Mouse (Mus musculus) left cerebral cortex, adult 2 months (tissue): ENCODE measurements around the gene Dbx1. TPM values are rescaled to one million over a fixed set of nuclear protein-coding genes. Genes with fewer than 3 reads are reported as not detected.

Experiments
- DNase-seq, 2 experiments: peaks; one replicate each; pipeline ENCODE4 v3.0.0; 2021 to 2022; ENCODE audit warnings: low spot score in 2 of 2, mixed read lengths in 1 of 2; ENCODE audit errors: extremely low spot score in 1 of 2
- H3K27ac ChIP-seq: fragments of 200-600 bp; 2 replicates; pipeline ENCODE4 v1.8.1; 2022
- H3K4me3 ChIP-seq: fragments of 200-600 bp; 2 replicates; pipeline ENCODE4 v1.8.1; 2022
- CTCF ChIP-seq: fragments of 200-600 bp; IDR thresholded peaks from 2 replicates; pipeline ENCODE4 v1.8.1; 2022; ENCODE audit warnings: antibody characterized with exemption, mild to moderate bottlenecking, moderate library complexity
- intact Hi-C: fragments of 180-260 bp; cut with DNase I; formaldehyde crosslinking; loops from one replicate; pipeline ENCODE4 v1.15.1; 2025
- long read RNA-seq, 2 experiments: library from polyadenylated mRNA; stranded (forward); transcript quantifications; one replicate each; pipeline ENCODE4 v2.0.0; 2021; ENCODE audit warnings: borderline mapping rate in 2 of 2
- total RNA-seq, 2 experiments: library from RNA; stranded (reverse); gene quantifications; 2 replicates each; pipeline ENCODE4 v1.2.3; 2021

The Dbx1 gene
- total RNA-seq: not detected
- long read RNA-seq, experiment 1: 0 reads
- long read RNA-seq, experiment 2: 0 reads

GRCm38 (mm10) chr7:49636491-49637115 lies at the start of gene Dbx1:
Gene Dbx1, minus strand, starts transcription at chr7:49636849.
- intact Hi-C loops: loop anchor here (5.0 kb wide), 1 partner anchor 41 kb away; no protein-coding TSS in a partner anchor
- TF ChIP-seq CTCF: no peak
- DNase-seq: no peak
- Histone ChIP-seq H3K4me3 (no peak within 1 kb of the TSS), H3K27ac (no peak within 1 kb of the TSS)

- DNase-seq: no peak
- intact Hi-C loops: loop anchor here (5.0 kb wide), 1 partner anchor 42 kb away; the partner anchor contains the start of gene Dbx1
- Histone ChIP-seq H3K27ac (no peak overlapping the region), H3K4me3 (no peak overlapping the region)
- TF ChIP-seq CTCF: no peak
These were observed 42.3 kb upstream of the Dbx1 start for GRCm38 (mm10) chr7:49678826-49679377.

GRCm38 (mm10) chr7:49678100-49678825 lies 41.6 kb upstream of the Dbx1 start:
- Histone ChIP-seq H3K27ac (no peak overlapping the region), H3K4me3 (no peak overlapping the region)
- DNase-seq: no peak
- intact Hi-C loops: loop anchor here (5.0 kb wide), 1 partner anchor 41 kb away; the partner anchor contains the start of gene Dbx1
- TF ChIP-seq CTCF: no peak

- TF ChIP-seq CTCF: no peak
- no peak for DNase-seq
- intact Hi-C loops: loop anchor here (5.0 kb wide), 1 partner anchor 40 kb away; the partner anchor contains the start of gene Dbx1
- no peak overlapping the region for H3K27ac ChIP-seq
- H3K4me3 ChIP-seq: no peak overlapping the region
These were observed 40.5 kb upstream of the Dbx1 start for GRCm38 (mm10) chr7:49677166-49677565.

- TF ChIP-seq CTCF: no peak
- H3K4me3 ChIP-seq: no peak overlapping the region
- DNase-seq: no peak
- no peak overlapping the region for H3K27ac ChIP-seq
- intact Hi-C loops: loop anchor here (5.0 kb wide), 1 partner anchor 39 kb away; the partner anchor contains the start of gene Dbx1
These were observed 40.0 kb upstream of the Dbx1 start for GRCm38 (mm10) chr7:49676627-49677026.

- H3K4me3 ChIP-seq: no peak overlapping the region
- no peak overlapping the region for H3K27ac ChIP-seq
- TF ChIP-seq CTCF: no peak
- intact Hi-C loops: no loop called here
- no peak for DNase-seq
These were observed 31.7 kb upstream of the Dbx1 start for GRCm38 (mm10) chr7:49668260-49668857.

GRCm38 (mm10) chr7:49663575-49663974 lies 26.9 kb upstream of the Dbx1 start:
- intact Hi-C loops: no loop called here
- no peak overlapping the region for H3K4me3 ChIP-seq
- no peak overlapping the region for H3K27ac ChIP-seq
- no peak for DNase-seq
- no peak for TF ChIP-seq CTCF

GRCm38 (mm10) chr7:49662492-49663026 lies 25.9 kb upstream of the Dbx1 start:
- intact Hi-C loops: no loop called here
- DNase-seq: no peak
- Histone ChIP-seq H3K4me3 (no peak overlapping the region), H3K27ac (no peak overlapping the region)
- TF ChIP-seq CTCF: no peak

- DNase-seq: no peak
- TF ChIP-seq CTCF: no peak
- Histone ChIP-seq H3K27ac (no peak overlapping the region), H3K4me3 (no peak overlapping the region)
- intact Hi-C loops: no loop called here
These were observed 25.3 kb upstream of the Dbx1 start for GRCm38 (mm10) chr7:49661811-49662491.

- Histone ChIP-seq H3K4me3 (no peak overlapping the region), H3K27ac (no peak overlapping the region)
- TF ChIP-seq CTCF: no peak
- intact Hi-C loops: no loop called here
- no peak for DNase-seq
These were observed 4.2 kb upstream of the Dbx1 start for GRCm38 (mm10) chr7:49640709-49641305.
